Mouse (Mus musculus): ENCODE measurements around the gene Irf7.

DNA sequence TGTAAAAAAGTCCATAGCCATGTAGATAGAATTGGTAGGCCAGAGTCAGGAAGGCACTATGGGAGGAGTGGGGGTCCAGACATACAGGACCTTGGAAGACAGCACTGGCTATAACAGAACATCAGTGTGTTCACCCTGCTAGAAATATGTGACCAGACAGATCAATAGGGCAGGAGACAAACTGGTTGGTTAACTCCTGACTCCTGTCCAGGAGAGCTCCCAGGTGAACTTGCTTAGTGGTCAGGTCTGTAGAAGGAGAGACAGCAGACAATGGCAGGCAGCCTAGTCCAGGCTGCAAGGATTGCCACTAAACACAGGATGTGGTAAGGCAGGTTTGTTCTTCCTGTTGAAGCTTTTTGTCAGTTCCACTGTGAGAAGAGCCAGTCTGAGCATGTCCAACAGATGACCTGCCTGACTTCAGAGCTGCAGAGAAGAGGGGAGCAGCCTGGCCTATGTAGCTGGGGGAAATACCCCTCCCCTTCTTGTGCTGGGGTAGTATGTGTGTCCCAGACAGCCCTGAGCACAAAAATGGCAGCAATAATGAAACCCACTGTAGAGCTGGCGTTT, 36.5 kb upstream of the Irf7 start:
- TF ChIP-seq CTCF (IDR thresholded peaks at IDR 0.05; ENCODE audit: borderline replicate concordance, control insufficient read depth, extremely low read depth, insufficient read depth, low read length, poor library complexity) (no peak), POLR2A (IDR thresholded peaks at IDR 0.05; ENCODE audit: control insufficient read depth, extremely low read depth, insufficient read depth, low read length, poor library complexity) (no peak)
